Mouse (Mus musculus) erythroid progenitor cell, adult 5-6 weeks (primary cell): ENCODE measurements around the gene En2. TPM values are rescaled to one million over a fixed set of nuclear protein-coding genes. Genes with fewer than 3 reads are reported as not detected.

Source experiments
- ATAC-seq: replicated peaks from 2 replicates; pipeline ENCODE4 v1.8.0; 2016; ENCODE audit warnings: moderate number of reproducible peaks, mild to moderate bottlenecking, moderate TSS enrichment, inconsistent platforms; ENCODE audit not compliant: poor library complexity, low FRiP score, severe bottlenecking
- total RNA-seq, 2 experiments: library from RNA; stranded (forward) in 1 of 2; stranded (reverse) in 1 of 2; fragments of 150-400 nt in 1 of 2; fragments of 186-747, 209-891 nt in 1 of 2; gene quantifications; 2 replicates each; pipeline versions ENCODE4 v1.2.3 to v1.2.4; 2015 to 2017; ENCODE audit warnings: low replicate concordance in 2 of 2

Gene En2
- total RNA-seq, 2 experiments from 2014 or later: not detected

DNA sequence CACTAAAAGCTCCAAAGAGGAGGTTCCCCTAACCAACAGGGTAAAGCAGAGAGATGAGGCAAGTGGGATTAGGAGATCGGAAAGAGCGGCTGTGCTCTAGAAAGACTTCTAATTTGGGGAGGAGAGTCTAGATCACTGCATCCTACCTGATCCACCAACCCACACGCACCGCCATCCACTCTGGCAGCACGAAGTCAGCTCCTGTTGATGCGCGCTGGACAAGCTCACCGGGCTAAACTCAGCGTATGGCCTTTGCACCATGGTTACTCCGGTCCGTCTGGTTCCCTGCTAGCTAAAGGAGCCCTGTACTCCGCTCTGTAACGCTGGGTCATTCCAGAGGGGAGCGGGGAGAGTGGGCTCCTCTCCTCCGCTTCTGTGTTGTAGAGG lies 6.4 kb upstream of the En2 start:
- no peak for ATAC-seq

DNA sequence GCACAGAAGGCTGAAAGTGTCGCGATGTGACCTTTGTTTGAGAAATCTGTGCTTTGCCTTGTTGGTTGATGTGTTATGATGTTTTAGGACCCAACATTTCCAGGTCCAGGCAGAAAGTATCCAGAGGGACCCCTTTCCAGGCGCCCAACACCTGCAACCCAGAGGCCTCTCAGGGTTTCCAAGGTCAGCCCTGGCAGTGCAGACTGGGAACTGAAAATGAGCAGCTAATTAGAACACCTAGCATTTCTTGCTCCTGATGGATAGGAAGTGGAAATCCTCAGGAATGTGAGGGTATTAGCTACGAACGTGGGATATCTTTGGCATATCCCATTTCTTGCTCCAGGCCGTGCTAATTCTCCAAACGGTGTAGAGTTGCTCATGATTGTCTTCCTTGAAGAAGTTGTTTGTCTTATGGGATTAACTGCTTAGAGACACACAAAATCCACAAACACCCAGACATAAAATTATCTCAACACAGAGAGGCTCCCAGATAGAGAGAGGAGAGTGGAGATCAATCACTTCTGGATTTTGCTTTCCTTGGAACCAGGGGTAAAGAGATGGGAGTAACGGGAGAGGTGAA lies 5.5 kb upstream of the En2 start:
- ATAC-seq: no peak

DNA sequence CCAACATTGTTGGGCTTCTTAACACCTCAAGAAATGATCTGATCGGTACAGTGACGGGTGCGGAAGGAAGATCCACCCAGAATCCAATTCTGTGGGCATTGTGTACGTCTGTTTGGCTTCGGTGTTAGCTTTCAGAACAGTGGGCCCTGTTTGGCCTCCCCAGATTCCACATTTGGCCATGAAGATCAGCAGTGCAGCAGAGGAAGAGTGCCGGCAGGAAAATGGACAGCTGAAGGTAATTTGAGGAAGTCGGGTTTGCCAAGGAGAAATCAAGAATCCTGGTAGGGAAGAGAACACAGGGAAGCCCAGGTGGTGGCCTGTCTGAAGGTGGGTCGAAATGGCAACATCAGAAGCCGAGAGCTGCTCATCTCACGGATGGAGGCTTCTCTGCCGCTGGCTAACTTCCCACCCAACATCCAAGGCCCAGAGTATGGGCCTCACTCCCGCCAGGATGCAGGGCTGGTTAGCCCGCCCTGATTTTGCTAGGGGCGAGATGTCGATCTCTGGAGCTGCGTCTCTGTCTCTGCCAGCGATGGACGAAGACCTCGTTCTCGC lies 4.0 kb upstream of the En2 start:
- ATAC-seq: no peak

DNA sequence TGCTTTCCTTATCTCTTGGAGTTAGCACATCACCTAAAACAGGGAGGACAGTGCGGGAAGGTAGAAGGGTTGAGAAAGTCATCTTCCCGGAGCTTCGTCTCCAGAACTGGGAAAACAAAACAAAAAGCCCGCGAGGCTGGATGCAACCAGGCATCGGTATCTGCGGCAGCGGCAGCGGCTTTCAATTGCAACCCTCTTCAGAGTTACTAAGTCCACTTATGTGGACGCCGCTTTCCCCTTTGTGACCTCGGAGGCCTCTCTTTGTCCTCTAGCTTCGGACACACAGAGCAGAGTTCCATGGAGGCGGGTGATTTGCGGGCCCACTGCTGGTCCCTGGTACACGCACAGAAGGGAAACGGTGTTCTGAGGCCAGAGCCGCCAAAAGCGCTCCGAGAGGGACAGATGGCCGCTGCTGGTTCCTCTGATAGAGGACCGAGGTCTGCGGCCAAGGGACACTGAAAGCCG lies 3.5 kb upstream of the En2 start:
- no peak for ATAC-seq

DNA sequence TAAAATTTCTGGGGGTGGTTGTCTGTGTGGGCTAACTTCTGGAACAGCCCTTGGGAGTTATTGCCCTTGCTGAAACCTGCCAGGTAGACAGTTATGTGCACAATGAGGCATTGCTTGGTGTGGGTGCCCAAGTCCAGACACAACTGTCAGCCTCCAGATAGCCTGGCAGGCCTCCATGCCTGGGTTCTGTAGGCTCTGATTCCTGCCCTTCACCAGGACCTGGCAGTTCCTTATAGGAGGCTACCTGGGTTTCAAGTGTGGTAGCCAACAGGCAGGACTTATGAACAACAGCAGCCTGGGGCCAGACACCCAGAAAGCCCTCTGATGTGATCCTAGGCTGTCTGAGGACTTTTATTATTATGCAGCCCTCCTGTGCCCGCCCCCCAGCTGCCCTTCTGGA lies 1.6 kb upstream of the En2 start:
- ATAC-seq: no peak

DNA sequence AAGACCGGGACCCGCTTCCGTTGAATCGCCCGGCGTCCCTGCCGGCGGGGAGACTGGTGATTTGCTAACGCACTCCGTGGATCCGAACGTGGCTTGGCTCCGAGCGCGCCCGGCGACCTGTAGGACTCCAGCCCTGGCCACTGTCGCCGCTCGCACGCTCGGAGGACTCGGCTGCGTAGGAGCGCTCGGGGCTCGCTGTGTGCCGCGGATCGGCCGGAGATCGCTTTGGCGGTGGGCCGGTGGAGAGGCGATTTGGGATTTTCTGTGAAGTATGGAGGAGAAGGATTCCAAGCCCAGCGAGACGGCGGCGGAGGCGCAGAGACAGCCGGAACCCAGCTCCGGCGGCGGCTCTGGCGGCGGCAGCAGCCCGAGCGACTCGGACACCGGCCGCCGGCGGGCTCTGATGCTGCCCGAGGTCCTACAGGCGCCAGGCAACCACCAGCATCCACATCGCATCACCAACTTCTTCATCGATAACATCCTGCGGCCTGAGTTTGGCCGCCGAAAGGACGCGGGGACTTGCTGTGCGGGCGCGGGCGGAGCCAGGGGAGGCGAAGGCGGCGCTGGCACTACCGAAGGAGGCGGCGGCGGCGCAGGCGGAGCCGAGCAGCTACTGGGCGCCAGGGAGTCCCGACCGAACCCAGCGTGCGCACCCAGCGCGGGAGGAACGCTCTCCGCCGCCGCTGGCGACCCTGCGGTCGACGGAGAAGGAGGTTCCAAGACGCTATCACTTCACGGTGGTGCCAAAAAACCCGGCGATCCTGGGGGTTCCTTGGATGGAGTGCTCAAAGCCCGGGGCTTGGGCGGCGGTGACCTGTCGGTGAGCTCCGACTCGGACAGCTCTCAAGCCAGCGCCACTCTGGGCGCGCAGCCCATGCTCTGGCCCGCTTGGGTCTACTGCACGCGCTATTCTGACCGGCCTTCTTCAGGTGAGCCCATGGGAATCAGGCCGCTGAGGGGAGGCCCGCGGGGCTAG lies 1.1 kb downstream of the En2 start:
- no peak for ATAC-seq

DNA sequence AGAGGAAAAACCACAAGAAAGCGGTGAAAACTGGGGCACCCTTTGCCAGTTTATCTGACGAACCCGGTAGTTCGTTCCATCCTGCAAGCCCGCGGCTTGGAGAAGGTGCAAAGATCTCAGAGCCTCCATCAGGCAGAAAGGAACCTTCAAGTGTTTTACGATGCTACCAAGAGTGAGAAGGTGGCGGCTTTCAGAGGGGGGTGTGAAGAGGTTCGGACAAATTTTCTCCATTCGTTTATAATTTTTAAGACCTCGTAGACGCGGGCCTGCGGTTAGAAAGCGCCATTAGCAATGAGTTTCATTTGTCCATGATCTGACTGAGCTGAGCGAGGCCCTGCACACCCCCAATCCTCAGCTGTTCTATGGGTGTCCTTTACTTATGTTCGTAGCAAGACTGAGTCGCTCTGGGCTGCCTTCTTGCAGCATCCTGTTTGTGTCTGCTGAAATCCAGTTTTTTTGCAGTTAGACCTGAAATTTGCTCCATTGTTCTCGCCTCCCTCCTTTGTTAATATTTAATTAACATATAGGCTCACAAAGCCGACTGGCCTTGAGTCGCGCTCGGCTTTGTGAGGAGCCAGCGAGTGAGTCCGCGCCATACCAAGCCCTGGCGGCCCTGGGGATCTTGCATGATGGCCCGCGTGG lies 2.2 kb downstream of the En2 start:
- ATAC-seq: no peak

DNA sequence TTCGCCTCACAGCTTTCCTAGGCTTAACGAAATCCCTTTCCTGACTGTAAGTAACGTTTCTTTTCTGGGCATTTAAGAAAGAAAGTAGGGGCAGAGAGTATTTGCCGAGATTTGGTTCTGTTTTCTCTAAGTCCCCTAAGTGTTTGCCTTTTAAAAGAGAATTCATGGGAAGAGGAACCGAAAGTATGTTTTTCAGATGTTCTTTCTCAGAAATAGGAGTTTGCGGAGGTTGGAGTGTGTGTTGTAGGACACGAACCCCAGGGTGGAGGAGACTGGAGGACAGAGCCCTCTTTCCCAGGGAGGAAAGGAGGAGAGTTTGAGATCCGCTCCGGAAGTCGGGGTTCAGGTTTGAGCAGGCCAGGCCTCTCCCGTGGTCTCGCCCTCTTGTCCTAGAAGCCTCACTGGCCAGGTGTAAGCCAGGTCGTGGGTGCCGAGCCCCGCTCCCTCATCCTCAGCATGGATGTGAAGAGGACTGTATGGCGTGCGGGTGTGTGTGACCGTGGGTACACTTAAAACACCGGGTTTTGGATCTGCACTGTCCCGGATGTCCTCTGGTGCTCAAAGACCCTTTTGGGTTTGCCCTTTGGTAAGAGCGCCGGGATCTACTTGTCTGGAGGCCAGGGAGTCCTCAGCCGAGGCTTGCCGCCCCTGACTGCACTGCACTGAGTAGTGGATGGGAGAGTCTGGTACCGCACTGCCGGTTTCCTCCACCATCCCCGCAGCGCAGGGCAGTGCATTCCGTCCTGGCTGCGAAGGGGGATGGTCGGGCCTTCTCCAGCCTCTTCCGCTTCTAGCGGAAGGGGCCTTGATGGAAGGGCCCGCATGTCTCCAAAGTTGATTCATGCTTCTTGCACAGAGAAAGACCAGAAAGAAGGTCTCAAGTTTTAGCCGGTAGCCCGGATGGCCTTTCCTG lies 3.0 kb downstream of the En2 start:
- ATAC-seq: no peak

DNA sequence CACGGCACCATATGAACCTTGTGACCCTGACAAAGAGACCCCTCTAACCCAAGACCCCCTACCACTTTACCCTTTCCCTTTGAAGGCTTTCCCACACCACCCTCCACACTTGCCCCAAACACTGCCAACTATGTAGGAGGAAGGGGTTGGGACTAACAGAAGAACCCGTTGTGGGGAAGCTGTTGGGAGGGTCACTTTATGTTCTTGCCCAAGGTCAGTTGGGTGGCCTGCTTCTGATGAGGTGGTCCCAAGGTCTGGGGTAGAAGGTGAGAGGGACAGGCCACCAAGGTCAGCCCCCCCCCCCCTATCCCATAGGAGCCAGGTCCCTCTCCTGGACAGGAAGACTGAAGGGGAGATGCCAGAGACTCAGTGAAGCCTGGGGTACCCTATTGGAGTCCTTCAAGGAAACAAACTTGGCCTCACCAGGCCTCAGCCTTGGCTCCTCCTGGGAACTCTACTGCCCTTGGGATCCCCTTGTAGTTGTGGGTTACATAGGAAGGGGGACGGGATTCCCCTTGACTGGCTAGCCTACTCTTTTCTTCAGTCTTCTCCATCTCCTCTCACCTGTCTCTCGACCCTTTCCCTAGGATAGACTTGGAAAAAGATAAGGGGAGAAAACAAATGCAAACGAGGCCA lies 3.8 kb downstream of the En2 start:
- no peak for ATAC-seq

DNA sequence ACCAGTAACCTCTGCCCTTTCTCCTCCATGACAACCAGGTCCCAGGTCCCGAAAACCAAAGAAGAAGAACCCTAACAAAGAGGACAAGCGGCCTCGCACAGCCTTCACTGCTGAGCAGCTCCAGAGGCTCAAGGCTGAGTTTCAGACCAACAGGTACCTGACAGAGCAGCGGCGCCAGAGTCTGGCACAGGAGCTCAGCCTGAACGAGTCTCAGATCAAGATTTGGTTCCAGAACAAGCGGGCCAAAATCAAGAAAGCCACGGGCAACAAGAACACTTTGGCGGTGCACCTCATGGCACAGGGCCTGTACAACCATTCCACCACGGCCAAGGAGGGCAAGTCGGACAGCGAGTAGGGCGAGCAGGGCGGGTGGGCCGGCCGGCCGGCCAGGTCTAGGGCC lies 4.6 kb downstream of the En2 start:
- ATAC-seq: no peak

DNA sequence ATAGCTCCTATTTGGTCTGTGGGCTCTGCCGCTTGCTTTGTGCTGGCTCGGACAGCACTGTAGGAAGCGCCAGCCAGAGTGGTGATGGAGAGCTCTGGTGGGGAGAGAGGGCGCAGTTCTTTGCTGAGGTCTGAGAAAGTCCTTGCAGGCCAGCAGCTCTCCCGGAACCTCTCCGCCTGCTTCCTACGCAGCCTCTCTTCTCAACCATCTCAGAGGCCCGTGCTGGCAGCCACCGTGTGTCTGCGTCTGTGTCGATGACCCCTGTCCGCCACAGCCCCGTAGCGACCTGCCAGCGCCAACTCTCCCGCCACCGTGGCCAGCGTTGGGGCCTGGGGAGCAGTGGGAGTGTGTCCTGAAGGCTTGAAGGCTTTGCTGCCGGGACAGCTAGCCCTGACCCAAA lies 5.4 kb downstream of the En2 start:
- no peak for ATAC-seq

DNA sequence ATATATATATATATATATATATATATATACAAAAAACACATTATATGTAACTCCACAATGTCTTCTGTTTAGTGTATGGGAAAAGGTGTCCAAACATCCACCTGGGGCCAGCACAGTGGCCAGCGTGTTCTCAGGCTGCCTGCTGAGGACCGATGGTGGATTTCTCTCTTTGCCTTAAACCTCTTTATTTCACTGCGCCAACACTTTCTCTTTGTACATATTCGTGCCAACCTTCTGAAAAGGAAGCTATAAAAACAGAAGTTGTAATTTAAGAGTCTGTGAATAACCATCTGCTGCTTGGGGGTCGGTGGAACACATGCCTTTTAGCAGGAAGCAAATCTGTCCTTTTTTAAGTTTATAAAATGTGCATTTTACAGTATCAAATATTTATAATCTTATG lies 6.2 kb downstream of the En2 start:
- no peak for ATAC-seq

DNA sequence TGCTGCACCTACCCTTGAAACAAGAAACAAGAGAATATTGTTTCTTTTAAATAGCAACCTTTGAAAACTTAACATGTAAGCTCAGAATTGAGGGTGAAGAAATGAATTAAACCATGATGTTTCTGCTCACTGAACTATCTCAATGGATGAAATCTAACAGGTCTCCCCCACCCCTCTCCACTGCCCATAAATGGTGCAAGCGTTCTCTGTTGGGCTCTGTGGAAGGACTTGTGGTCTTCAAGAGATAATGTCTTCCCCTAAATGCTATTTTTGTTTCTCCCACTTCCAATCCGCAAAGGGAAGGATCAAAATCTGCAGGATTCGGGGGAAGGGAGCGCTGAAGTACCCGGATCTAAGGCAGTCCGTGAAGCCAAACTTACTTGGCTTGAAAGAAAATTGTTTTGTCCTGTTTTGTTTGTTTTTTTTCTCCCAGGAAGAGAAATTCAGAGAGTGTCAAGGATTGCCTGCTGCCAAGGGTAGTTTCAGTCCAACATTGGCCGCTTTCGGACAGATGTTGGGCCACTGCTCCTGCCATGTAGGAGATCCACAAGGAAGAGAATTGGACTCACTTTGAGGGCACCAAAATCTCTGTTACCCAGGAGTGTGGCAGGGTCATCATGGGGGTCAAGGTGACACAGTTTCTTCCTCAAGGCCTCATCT lies 6.9 kb downstream of the En2 start:
- no peak for ATAC-seq

DNA sequence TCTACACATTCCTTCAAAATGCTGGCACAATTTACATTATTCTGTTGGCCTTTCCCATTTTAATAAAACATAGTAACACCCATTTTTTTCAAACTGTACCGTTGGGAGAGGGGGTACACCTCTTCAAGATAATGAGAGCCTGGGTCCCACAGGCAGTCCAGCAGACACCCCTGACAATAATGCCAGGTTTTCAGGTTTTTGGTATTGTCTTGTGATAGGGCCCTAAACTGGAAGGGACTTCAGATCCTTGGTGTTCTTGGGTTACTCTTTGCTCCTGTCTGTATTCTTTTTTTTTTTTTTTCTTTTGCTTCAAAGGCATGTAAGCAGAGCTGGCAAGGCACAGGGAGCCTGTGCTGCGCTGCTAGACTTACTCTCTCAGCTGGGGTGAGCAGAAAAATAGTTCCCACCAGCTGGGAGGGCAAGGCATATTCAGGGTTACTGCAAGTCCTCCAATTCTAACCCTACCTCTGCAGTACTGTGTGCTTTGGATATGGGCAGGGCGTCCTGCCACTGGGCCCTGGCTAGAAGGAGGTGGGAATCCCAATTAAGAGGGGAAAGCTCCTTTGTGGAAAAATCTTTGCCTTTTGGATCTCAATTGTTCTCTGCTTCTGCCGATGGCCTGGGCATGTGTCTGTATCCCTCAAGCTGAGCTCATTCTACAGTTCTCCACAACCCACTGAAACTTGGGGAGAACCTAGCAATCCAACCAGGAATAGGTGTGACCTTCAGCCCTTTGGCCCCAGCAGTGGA lies 7.6 kb downstream of the En2 start:
- ATAC-seq: no peak

DNA sequence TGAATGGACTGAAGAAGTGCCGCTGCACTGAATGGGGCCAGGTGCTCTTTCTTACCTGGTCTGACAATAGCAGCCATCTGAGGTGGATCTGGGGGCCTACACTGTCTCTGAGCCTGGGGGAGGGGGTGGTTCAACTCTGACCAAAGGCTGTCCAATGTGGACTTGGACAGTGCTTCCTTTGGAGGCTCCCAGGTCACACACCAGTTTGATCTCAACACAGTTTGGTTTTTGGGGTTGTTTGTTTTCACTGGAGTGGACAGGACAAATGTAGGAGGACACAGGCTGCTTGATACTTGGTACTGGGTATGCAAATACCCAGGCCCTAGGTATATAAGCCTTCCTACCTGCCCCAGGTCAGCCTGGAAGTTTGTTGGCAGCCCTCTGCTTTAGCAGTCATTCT lies 8.2 kb downstream of the En2 start:
- no peak for ATAC-seq

DNA sequence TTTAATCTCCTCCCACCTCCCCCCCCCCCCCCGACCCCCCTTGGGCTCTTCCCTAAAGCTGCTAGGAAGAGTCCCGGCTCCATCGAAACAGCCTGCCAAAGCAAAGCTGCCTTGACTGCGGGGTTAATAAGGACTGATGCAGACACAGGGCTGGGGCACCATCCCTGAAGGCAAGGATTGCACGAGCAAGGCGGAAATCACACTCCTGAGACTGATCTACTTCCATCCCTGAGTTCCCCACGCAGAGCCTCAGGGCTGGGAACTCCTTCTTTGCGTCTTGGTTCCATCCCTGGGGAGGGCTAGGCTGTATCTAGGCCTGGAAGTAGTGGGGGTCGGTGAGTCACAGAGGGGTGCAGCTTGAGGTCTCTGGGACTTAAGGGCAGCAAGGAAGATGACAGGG lies 8.6 kb downstream of the En2 start:
- ATAC-seq: no peak

DNA sequence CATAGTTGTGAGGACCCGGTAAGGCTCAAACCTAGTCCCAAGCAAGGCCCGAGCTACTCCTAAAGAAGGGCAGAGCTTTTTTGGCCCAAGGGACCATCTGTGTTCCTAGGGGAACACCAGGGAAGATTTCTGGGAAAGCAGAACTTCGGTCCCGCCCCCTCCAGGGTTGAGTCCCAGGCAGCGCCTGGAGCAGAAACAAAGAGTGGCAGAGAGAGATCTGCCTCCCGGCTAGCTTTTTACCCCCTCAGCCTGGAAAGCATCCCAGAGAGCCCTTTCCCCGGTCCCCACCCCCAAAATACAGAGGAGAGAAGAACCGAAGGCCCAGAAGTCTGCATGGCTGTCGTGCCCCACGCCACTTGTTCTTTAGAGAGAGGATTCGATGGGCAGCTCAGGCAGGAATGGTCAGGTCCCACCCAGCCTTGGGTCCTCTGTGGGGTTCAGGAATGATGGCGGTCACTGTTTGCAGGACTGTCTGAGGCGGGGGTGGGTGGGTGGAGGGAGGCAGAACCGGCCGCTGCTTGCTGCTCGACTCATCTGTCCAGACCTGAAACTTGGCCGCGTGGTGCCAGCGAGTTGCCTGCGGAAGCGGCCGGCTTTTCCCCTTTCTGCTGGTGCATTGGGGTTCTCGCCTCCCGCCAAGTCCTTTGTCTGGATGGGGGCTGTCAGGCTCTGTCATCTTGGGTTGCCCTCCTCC lies 9.5 kb downstream of the En2 start:
- ATAC-seq: no peak

DNA sequence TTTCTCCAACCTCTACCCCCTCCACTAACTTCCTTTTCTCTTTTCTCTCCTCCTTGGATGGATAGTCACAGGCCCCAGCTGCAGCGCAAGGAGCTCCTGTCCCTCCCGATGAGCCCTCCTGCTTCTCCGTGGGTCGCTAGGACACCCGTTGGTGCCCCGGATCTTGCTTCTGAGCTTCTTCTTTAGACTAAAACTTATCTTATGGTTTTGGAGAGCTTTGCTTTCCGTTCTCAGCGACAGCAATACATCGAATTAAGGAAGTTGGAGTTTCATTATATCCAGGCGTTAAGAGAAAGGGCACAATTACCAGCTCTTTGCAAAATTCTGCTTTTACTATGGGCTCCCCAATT lies 10.1 kb downstream of the En2 start:
- ATAC-seq: no peak
